Mouse (Mus musculus) telencephalon, adult 2 months (tissue): ENCODE results near the gene Dvl3.
"Not testable (repeated sequence)": the region's sequence is repeated elsewhere in the genome, so short reads cannot be mapped to it uniquely, and the experiment has no call there.

Experiments used
- DNase-seq: peaks from one replicate; pipeline ENCODE4 v3.0.0-alpha.2; 2011; ENCODE audit warnings: low read depth, low spot score

Gene Dvl3

DNA sequence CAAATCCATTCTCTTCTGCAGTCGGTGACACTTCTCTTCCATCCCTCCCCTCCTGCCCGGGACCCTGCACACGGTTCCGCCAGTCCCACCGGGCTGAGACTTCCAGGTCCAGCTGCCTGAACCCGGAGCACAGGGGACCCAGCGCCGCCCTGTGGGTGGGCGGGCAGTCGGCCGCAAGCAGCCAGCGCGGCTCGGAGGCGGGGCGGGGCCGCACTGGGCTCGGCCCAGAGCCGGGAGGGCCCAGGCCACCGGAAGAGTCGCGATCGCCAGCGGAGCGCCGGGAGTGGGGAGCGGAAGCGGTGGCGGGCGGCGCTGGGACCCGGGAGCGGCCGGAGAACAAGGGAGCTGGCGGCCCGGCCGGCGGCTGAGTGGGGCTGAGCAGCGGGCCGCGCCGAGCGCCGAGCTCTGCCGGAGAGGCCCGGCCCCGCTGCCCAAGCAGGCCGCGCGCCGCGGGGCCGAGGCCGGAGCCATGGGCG lies at the start of gene Dvl3:
Gene Dvl3, plus strand, starts transcription at position 257 of the 476 bp plus-strand sequence.
- peak; percentile 72 for DNase-seq

DNA sequence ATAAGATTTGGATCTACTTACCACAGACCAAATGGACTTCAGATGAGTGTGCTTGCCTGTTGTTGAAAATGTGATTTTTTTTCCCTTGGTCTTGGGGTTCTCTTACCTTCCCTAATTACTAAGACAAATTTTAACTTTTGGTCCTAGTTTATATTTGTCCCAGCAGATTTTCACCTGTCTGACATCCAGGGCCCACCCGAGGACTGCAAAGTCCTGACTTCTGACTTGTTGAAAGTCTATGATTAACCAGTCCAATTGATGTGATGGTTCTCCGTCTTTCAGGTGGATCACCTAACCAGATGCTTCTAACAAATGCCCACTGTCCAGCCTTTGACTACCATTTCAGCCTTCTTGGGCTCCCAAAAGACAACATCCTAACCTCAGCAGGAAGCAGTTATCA lies 45.8 kb upstream of the Dvl3 start:
- DNase-seq: no peak

DNA sequence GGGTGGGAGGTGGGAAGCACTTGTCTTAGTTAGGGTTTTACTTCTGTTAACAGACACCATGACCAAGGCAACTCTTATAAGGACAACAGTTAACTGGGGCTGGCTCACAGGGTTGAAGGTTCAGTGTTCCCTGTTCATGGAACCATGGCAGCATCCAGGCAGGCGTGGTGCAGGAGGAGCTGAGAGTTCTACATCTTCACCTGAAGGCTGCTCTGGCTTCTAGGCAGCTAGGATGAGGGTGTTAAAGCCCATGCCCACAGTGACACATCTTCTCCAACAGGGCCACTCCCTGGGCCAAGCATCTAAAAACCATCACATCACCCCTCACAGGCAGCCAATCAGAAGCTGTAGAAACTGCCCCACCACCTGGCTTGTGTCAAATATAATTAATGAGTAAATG lies 45.1 kb upstream of the Dvl3 start:
- DNase-seq: no peak

DNA sequence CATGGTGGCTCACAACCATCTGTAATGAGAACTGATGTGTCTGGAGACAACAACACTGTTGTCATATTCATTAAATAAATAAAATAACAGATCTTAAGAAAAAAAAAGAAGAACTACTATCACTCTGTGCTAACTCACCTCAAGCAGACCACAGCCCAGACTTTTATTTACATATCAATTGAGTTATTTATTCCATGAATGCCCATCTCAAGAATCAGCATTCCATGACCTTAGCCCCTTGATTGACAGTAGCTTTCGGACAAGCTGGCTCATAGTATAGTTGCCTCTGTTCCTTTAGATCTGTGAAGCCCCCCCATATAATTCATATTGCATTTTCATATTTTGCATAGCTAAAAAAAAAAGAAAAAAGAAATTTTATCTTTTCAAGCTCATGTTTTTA lies 43.0 kb upstream of the Dvl3 start:
- no peak for DNase-seq

DNA sequence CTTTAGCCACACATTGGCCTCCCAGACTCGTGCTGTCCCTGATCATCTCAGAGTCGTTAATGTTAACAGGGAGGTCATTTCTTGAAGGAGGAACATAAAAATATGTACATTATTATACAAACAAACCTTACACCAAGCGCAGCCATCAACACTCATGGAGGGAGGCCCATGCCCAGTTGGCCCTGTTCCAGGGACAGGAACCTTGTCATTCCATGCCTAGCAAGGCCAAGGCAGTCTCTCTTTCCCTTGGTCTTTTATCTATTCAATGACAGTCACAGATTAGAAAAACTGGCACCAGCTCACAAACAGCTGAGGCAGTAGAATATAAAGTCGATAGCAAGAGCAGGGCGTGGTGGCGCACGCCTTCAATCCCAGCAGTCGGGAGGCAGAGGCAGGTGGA lies 42.6 kb upstream of the Dvl3 start:
- DNase-seq: no peak

DNA sequence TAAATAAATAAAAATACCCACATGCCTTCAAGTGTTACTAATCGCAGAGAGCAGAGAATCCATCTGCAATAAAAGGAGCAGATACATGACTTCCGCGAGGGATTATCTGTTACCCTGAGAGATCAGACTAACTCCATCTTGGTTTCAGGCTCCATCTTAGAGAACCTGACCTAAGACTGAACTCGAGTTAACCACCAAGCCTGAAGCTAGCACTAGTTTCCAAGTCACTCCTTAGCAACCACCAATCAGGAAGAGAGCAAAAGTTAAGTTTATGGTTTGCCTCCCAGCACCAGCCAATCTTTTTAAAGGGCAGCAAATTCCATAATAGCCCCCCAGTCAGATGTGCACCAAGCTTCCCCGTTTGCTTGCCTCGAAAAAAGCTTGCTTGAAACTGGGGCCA lies 42.0 kb upstream of the Dvl3 start:
- no peak for DNase-seq

DNA sequence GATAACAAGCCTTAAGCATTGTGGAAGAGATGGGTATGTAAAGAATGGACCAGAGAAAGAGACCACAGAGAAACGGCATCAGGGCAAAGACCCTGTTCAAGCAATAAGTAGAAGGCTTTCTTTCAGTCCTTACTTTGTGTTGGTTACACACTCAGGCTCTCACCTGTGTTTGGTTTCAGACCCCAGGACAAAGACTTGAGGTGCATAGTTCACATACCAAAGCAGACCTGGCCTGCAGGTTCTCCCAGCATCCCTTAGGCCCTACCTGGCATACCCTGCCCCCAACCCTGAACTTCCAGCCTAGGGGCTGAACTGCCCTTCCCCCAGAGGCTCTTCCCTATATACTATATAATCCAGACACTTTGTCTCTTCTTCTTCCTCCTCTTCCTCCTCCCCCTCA lies 41.4 kb upstream of the Dvl3 start:
- DNase-seq: no peak

DNA sequence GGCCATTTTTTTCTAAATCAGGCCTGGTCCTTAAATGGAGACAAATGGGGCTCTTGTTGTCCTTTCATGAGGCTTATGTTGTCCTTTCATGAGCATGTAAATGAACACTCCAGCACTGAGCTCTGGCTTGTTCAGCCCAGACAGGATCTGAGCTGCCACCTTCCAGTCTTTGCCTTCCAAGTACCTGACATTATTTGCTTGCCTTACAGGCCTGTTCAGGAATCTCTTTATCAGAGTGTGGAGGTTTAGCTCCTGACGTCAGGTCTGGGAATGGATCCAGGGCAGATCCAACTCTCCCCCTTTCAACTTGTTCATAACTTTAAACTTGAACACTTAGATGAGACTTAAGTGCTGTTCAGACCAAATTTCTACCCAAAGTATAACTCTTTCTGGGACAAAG lies 39.9 kb upstream of the Dvl3 start:
- DNase-seq: no peak

DNA sequence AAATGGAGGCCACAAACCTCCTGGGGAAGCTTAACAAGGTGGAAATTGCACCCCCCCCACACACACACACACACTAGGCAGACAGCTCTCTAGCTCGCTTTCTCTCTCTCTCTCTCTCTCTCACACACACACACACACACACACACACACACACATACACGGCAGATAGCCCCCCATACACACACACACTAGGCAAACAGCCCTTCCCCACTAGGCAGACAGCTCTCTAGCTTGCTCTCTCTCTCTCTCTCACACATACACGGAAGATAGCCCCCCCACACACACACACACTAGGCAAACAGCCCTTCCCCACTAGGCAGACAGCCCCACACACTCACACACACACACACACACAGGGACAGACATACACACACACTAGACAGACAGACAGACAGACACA lies 39.5 kb upstream of the Dvl3 start:
- no peak for DNase-seq

DNA sequence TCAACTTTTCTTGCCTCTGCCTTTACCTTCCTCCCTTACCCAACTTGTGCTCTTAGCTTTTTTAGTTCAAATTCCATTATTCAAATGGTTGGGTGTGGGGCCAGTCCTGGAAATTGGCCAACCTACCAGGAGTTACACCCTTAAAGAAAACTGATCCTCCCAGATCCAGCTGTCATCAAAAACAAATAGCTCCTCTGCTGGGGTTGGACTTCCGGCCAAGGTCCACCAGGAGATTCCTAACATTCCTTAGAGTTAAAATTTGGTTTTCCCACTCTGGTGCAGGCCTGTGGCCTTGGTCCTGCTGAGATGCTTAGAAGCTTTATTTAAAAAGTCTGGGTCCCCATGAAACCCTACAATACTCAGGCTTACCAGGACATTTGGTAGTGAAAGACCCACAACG lies 38.3 kb upstream of the Dvl3 start:
- DNase-seq: no peak

DNA sequence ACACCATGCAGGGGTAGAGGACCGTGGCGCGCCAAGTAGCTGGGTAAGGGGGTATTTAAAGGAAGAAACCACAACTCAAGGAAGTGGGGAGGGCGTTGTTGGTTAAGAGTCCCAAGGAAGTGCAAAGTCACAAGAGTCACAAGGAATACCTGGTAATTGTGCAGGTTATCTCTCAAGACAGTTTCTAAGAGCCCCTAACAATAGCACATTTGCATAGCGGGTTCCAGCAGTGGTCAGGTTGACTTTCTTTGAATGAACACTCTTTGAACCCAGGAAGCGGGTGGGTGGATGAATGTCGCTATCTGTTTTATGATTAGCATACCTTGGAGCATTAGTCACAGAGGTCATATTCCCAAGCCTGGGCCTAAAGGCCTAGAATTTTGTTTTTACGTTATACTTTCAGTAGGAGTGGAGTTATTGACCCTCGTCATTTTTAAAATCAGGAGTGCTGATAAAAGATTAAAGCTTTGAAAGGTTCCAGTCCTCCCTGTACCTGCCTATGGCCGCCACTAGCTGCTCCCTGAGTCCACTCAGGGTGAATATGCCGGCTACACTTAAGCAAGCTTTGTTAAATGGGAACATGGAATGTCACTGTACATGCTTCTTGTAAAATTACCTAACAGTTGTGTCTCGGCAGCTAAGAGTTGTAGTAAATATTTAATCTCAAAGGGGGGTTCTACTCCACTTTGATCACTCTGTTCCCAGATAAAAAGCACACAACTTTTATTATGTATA lies 37.6 kb upstream of the Dvl3 start:
- not testable (repeated sequence) for DNase-seq

DNA sequence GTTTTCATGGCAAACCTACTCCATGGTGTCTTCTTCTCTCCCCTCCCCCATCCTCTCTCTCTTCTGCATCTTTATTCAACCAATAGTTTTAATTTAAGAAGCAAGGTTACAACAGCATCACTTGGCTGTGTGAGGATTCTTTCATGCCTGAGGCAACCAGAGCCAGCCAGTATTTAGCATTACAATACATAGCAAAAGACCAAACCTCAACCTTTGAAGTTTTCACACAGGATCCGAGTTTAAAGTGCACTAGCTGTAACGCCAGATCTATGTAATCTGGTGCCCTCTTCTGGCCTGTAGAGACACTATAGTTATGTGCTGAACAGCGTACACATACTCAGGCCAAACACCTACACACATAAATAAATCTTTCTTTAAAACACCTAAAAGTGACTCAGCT lies 36.7 kb upstream of the Dvl3 start:
- no peak for DNase-seq

DNA sequence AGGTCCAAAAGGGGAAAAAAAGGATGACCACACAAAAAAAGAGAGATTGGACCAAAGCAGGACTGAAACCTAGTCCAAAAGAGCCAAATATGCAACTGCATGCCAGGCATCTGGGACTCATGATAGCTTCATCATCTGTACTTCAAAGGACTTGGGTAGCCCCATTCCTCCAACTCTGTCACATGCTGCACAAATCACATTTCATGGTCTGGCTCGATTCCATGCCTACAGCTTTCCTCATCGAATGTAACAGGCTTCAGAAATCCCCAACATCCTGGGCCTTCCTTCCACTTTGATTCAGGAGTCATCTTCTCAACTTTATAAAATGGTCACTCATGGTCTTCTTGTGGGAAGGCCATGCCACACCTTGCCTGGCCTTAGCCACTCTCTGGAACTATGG lies 35.0 kb upstream of the Dvl3 start:
- no peak for DNase-seq

DNA sequence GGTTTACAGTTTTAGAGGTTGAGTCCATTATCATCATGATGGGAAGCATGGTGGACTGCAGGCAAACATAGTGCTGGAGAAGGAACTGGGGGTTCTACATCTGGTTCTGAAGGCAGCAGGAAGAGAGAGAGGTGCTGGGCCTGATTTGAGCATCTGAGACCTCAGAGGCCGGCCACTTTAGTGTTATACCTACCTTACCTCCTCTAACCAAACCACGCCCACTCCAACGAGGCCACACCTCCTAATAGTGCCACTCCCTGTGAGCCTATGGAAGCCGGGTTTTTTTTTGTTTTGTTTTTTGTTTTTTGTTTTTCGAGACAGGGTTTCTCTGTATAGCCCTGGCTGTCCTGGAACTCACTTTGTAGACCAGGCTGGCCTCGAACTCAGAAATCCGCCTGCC lies 33.1 kb upstream of the Dvl3 start:
- not testable (repeated sequence) for DNase-seq

DNA sequence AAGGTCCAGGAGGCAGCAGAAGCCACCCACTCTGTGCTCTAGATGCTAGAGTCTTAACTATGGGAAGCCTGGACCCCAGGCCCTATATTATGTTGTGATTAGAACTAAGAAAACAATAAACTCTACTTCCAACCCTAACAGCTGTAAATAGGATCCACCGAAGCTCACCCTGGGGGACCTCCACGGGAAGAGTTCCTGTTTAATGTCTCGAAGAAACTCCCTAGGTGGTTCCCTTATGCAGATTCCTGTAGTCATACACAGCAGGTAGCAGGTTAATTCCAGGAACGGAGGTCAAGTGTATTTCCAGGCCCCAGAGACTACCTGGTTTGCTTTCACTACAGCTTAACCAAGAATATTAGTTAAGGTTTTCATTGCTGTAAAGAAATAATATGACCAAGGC lies 31.7 kb upstream of the Dvl3 start:
- no peak for DNase-seq

DNA sequence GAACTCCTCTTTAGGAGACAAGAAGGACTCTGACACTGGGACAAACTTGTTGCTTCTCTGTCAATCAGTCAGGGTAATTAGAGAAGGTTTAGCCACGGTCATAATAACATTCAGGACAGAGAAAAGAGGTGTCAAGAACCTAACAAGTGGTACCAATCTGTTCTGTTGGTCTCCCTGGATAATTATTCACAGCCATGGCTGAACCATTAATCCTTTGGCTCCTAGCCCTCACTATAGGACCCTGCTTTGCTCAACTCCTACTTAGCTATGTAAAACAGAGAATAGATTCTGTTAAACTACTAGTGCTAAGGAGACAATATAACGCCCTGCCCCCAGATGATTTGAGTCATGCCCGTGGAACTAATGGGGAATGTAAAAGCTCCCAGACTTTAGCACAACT lies 30.7 kb upstream of the Dvl3 start:
- no peak for DNase-seq

DNA sequence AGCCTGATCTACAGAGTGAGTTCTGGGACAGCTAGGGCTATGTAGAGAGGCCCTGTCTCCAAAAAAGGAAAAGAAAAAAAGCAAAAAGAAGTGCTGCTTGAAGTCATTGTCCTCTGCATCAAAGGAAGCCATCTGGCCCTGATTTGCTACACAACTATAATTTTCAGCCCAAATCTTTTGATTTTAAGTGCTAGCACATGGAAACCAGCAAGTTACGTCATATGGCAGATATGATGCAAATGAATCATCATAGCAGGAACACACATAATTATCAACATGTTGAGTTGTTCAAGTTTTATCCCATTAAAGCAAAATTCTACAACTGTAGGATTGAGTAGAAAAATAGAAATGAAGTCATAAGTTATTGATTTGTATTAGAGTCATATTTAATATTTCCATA lies 28.6 kb upstream of the Dvl3 start:
- no peak for DNase-seq

DNA sequence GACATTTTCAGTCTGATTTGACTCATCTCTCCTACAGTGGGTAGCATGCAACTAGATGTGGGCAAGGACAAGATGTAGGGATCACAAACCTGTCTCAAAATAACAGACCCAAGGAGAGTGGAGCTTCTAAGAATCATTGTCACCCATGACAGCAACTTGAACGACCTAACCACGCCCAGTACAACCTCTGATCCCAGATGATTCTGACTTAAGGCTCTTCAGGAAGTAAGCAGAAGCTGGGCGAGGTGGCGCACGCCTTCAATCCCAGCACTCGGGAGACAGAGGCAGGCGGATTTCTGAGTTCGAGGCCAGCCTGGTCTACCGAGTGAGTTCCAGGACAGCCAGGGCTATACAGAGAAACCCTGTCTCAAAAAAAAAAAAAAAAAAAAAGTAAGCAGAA lies 28.0 kb upstream of the Dvl3 start:
- not testable (repeated sequence) for DNase-seq

DNA sequence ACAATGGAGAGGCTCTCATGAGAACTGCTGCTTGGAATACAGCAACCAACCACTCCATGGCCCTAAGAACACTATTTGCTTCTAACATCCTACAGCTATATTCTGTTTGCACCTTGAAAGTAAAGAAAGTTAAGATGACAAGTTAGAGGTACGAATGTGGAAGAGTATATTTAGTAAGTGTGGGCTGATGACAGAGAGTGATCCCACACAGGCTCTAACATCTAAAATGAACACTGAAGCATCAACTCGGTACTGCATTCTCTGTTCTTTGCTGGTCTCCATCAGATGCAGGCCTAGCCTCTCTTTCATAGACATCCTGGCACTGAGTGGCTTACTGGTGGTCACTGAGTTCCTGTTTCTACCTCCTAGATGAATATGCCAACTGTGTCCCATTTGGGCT lies 27.5 kb upstream of the Dvl3 start:
- DNase-seq: no peak

DNA sequence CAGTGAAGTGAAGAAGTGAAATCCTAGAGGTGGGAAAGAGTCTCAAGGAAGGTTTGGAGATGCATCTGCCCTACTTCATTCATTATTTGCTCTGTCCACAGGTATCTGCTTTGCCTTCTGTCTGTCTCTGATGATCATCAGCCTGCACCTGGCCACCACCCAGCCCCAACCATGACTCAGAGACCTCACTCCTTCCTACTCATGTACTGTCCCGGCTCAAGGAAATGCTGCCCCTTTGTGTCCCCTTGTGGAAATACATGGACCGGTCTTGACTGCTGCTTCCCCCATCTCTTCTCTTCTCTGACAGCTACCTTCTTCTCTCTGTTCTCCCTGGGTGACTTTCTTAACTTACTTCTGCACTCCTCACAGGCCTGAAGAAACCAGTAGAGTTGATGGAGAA lies 26.2 kb upstream of the Dvl3 start:
- no peak for DNase-seq

DNA sequence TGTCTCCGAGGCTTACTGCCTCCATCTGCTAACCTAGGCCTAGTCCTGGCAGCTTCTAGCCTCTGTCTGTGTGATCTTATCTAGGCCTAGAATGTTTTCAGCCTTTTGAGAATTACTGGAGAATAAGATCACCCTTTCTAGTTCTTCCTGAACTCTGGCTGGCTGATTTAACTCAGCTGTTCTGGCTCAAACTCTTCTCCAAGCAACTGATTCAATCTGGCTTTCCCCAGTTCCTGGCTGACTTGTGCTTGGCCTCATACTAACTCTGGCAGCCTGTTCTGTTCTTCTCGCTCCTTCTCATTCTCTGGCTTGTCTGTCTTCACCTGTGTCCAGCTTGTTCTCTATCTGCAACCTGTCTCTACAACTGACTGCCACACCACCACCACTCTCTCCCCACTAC lies 25.5 kb upstream of the Dvl3 start:
- DNase-seq: no peak

DNA sequence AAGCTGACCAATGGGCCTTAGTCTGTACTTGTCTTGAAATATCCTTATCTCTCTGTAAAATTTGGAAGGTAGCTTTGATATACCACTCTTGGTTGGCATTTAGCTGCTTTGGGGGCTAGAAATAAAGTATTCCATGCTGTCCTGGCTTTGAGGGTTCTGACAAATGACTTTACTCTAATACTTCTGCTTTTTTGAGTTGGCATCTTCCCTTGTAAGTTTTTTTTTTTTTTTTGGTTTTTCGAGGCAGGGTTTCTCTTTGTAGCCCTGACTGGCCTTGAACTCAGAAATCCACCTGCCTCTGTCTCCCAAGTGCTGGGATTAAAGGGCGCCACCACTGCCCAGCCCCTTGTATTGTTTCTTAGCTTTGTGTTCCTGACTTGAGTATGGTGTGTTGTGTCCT lies 23.3 kb upstream of the Dvl3 start:
- no peak for DNase-seq

DNA sequence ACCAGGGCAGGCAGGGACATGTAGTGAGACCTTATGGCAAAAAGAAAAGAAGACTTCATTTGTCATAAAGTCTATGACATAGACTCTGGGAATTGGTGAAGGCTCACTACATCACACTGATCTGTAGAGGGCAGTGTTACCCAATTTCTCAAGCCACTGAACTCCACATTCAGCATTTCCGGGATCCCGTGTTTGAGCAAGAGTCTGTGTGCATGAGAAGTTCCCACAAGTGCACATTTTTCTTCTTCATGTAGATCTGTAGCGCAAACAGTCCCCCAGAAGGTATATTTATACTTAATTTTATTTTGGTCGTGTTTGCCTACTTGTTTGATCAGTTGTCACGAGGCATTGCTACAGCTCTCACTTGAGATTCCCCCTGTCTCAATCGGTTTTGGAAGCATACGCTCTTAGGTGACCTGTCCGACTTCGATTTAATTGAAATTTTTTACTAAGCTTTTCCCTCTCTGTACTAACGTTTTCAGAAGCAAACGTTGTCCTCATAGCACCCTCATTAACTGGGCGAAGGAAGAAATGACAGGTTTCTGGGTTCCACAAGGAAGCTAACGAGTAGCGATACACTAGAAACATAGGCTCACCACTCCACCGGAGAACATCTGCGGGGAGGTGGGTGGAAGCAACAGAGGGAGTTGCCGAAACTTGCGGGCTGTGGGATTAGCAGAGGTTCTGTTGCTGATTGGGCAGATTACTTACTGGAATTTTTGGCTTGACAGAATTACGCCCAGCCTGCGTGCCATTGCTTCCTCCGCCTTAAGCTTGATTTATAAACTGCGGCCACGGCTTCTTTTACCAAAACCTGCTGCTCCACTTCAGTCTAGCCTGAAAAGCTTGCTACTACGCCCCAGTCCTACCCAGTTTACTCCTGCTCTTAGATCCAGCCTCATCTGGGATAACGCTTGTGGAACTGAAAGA lies 19.8 kb upstream of the Dvl3 start:
- DNase-seq: no peak
